In the genomic region with DNA sequence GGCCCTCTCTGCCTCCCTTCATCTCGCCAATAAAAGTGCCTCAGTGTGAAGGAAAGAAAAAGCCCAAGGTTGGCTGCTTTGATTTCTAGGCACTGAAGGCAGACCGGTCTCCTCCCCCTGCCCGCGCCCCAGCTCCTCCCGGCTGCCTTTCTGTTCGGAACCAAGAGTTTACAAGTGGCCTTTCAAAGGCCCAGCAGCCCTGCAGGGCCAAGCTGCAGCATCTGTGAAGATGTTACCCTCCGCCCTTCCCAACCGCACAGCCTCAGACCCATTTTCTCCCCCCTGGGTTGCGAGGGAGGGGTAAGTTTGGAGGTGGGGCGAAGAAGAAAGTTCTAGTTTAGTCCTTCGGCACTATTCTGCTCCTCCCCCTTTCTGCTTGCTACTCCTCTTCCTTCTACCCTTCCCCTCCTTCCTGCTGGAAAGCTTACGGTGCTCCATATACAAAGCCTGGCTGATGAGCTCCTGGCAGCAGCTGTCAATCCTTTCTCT, we compare ENCODE assay signal across 8 mouse cellular contexts.
A peak's percentile ranks its signal among the peaks of the same experiment; 100 is the strongest.
DNase-seq lines count a peak whose midpoint lies in the region; ATAC-seq and TF ChIP-seq lines count a peak whose summit lies in the region.

No protein-coding gene starts in this region.

- WGBS in kidney, postnatal 0 days = 0% methylated on average over 12 of the region's 12 CpGs
- WGBS in liver, embryonic 15.5 days (ENCODE audit: insufficient replicate concordance) = 8% methylated on average over 12 of the region's 12 CpGs
- WGBS in olfactory bulb, adult 2 months = 17% methylated on average over 12 of the region's 12 CpGs

- ATAC-seq in kidney, postnatal 0 days (replicated peaks; ENCODE audit: low FRiP score, low read depth) = peak; percentile 58
- peak; percentile 28 for ATAC-seq in activated CD4-positive, CD25-positive, alpha-beta regulatory T cell, adult 4 months
- ATAC-seq in granulocyte monocyte progenitor cell, adult 5-6 weeks (replicated peaks; ENCODE audit: poor library complexity, severe bottlenecking) = peak; percentile 5; the same call in 1 of the 2 replicates
- 0 out of 2 replicates have a peak, but pooled peaks have one; percentile 6 for ATAC-seq in liver, embryonic 15.5 days (ENCODE audit: insufficient read depth)

- peak; percentile 93 for DNase-seq in kidney, postnatal 0 days (ENCODE audit: low spot score)
- no peak for DNase-seq in kidney, adult 18-20 months
- no peak for DNase-seq in frontal cortex, postnatal 14 days (ENCODE audit: low spot score in 2 of 2)
- no peak for DNase-seq in B cell, adult 2 months

- peaks cover 8% of the 10 kb centered on the region; the same call in 1 of the 2 replicates for H3K4me1 ChIP-seq in kidney, postnatal 0 days (replicated peaks; ENCODE audit: insufficient read depth, low read length)
- peaks cover 11% of the 10 kb centered on the region for H3K4me1 ChIP-seq in liver, embryonic 15.5 days (replicated peaks)
- H3K4me1 ChIP-seq in olfactory bulb, adult 2 months (ENCODE audit: control insufficient read depth, insufficient read depth, low read length) = peaks cover 28% of the 10 kb centered on the region

- H3K4me3 ChIP-seq in kidney, postnatal 0 days (replicated peaks; ENCODE audit: low read depth, low read length) = peak overlapping the region; percentile 47
- peak overlapping the region; percentile 57 for H3K4me3 ChIP-seq in liver, embryonic 15.5 days (replicated peaks)
- peak overlapping the region; percentile 55 for H3K4me3 ChIP-seq in olfactory bulb, adult 2 months (ENCODE audit: insufficient read depth, low read depth, low read length)

- TF ChIP-seq POLR2A in olfactory bulb, adult 2 months (IDR thresholded peaks at IDR 0.05; ENCODE audit: insufficient read depth, low read depth, low read length) = no peak

- H3K9me3 ChIP-seq in kidney, postnatal 0 days (replicated peaks; ENCODE audit: low read length) = no peaks in the 10 kb centered on the region
- H3K9me3 ChIP-seq in liver, embryonic 15.5 days (replicated peaks) = no peaks in the 10 kb centered on the region

- peak overlapping the region; percentile 56 for H3K4me2 ChIP-seq in kidney, postnatal 0 days (ENCODE audit: low read length)
- peak overlapping the region; percentile 63 for H3K4me2 ChIP-seq in liver, embryonic 15.5 days

- H3K36me3 ChIP-seq in kidney, postnatal 0 days (ENCODE audit: insufficient read depth, low read length) = no peaks in the 10 kb centered on the region
- no peaks in the 10 kb centered on the region for H3K36me3 ChIP-seq in liver, embryonic 15.5 days (replicated peaks)

- TF ChIP-seq CTCF in kidney, postnatal 0 days (IDR thresholded peaks at IDR 0.05; ENCODE audit: low read depth) = no peak
- TF ChIP-seq CTCF in olfactory bulb, adult 2 months (IDR thresholded peaks at IDR 0.05; ENCODE audit: insufficient read depth, low read depth, low read length) = no peak

- H3K27me3 ChIP-seq in kidney, postnatal 0 days (ENCODE audit: insufficient read depth, low read length) = no peaks in the 10 kb centered on the region
- H3K27me3 ChIP-seq in liver, embryonic 15.5 days = peaks cover 26% of the 10 kb centered on the region

- peak overlapping the region; percentile 52 for H3K9ac ChIP-seq in kidney, postnatal 0 days (ENCODE audit: low read depth, low read length)
- H3K9ac ChIP-seq in liver, embryonic 15.5 days = peak overlapping the region; percentile 5; the same call in 1 of the 2 replicates

- H3K27ac ChIP-seq in kidney, postnatal 0 days = peak overlapping the region; percentile 96
- H3K27ac ChIP-seq in liver, embryonic 15.5 days (replicated peaks) = peak overlapping the region; percentile 54; the same call in 1 of the 2 replicates
- H3K27ac ChIP-seq in olfactory bulb, adult 2 months (ENCODE audit: insufficient read depth, low read depth, low read length) = peak overlapping the region; percentile 81

Comparison
In these comparisons a context has a peak if more than half of its experiments do, and no peak if none do; other contexts are left out.
1. ATAC-seq: peak in every context shown above with its lines; median percentile 58 in kidney, postnatal 0 days; 28 in activated CD4-positive, CD25-positive, alpha-beta regulatory T cell, adult 4 months; 6 in liver, embryonic 15.5 days; 5 in granulocyte monocyte progenitor cell, adult 5-6 weeks.